Mouse (Mus musculus): ENCODE data around the gene Fam124a. TPM values are rescaled to one million over a fixed set of nuclear protein-coding genes. Genes with fewer than 3 reads are reported as not detected.
A peak's percentile ranks its signal among the peaks of the same experiment; 100 is the strongest.

The Fam124a gene
- polyA plus RNA-seq, 1 experiment from 2014 or later = 20.9 TPM

- Histone ChIP-seq H3K9ac (replicated peaks; ENCODE audit: low read length) (0 out of 2 replicates have a peak overlapping the region, but pooled peaks have one; percentile 14), H3K36me3 (ENCODE audit: control insufficient read depth, insufficient read depth, low read length) (0 out of 2 replicates have a peak, but pooled peaks cover 6% of the 10 kb centered on the region), H3K4me3 (replicated peaks; ENCODE audit: low read depth, low read length) (no peak overlapping the region), H3K27ac (replicated peaks; ENCODE audit: low read depth, low read length) (peak overlapping the region; percentile 72), H3K9me3 (ENCODE audit: control insufficient read depth, low read length) (no peaks in the 10 kb centered on the region), H3K4me1 (ENCODE audit: control insufficient read depth, insufficient read depth, low read length) (peaks cover 27% of the 10 kb centered on the region), H3K4me2 (ENCODE audit: low read length) (no peak overlapping the region), H3K27me3 (ENCODE audit: control insufficient read depth, insufficient read depth, low read length) (no peaks in the 10 kb centered on the region)
- DNase-seq (no peak), ATAC-seq (ENCODE audit: low FRiP score, low TSS enrichment) (no peak)
Measured at GRCm38 (mm10) chr14:62584637-62585036, 29.1 kb downstream of the Fam124a start.

- no peak overlapping the region for H3K4me2 ChIP-seq (ENCODE audit: low read length)
- peak; percentile 83 for DNase-seq
- no peaks in the 10 kb centered on the region for H3K9me3 ChIP-seq (ENCODE audit: control insufficient read depth, low read length)
- 0 out of 2 replicates have a peak, but pooled peaks cover 6% of the 10 kb centered on the region for H3K36me3 ChIP-seq (ENCODE audit: control insufficient read depth, insufficient read depth, low read length)
- H3K4me3 ChIP-seq (replicated peaks; ENCODE audit: low read depth, low read length) = no peak overlapping the region
- peak overlapping the region; percentile 72 for H3K27ac ChIP-seq (replicated peaks; ENCODE audit: low read depth, low read length)
- H3K9ac ChIP-seq (replicated peaks; ENCODE audit: low read length) = no peak overlapping the region
- peaks cover 27% of the 10 kb centered on the region for H3K4me1 ChIP-seq (ENCODE audit: control insufficient read depth, insufficient read depth, low read length)
- H3K27me3 ChIP-seq (ENCODE audit: control insufficient read depth, insufficient read depth, low read length) = no peaks in the 10 kb centered on the region
- WGBS = 9% methylated on average over 3 of the region's 3 CpGs
- peak; percentile 46; the same call in 1 of the 2 replicates for ATAC-seq (ENCODE audit: low FRiP score, low TSS enrichment)
Measured at GRCm38 (mm10) chr14:62585338-62585737, 29.8 kb downstream of the Fam124a start.

- 41% methylated on average over 6 of the region's 6 CpGs for WGBS
- peak; percentile 30 for DNase-seq
- H3K27ac ChIP-seq (replicated peaks; ENCODE audit: low read depth, low read length) = no peak overlapping the region
- H3K4me1 ChIP-seq (ENCODE audit: control insufficient read depth, insufficient read depth, low read length) = 0 out of 2 replicates have a peak, but pooled peaks cover 8% of the 10 kb centered on the region
- H3K9ac ChIP-seq (replicated peaks; ENCODE audit: low read length) = no peak overlapping the region
- no peaks in the 10 kb centered on the region for H3K36me3 ChIP-seq (ENCODE audit: control insufficient read depth, insufficient read depth, low read length)
- H3K9me3 ChIP-seq (ENCODE audit: control insufficient read depth, low read length) = no peaks in the 10 kb centered on the region
- H3K27me3 ChIP-seq (ENCODE audit: control insufficient read depth, insufficient read depth, low read length) = no peaks in the 10 kb centered on the region
- no peak for ATAC-seq (ENCODE audit: low FRiP score, low TSS enrichment)
- H3K4me3 ChIP-seq (replicated peaks; ENCODE audit: low read depth, low read length) = no peak overlapping the region
- no peak overlapping the region for H3K4me2 ChIP-seq (ENCODE audit: low read length)
Measured at GRCm38 (mm10) chr14:62600109-62600522, 44.6 kb downstream of the Fam124a start.

- Histone ChIP-seq H3K9ac (replicated peaks; ENCODE audit: low read length) (no peak overlapping the region), H3K36me3 (ENCODE audit: control insufficient read depth, insufficient read depth, low read length) (peaks cover 12% of the 10 kb centered on the region), H3K27ac (replicated peaks; ENCODE audit: low read depth, low read length) (peak overlapping the region; percentile 8; the same call in 1 of the 2 replicates), H3K4me3 (replicated peaks; ENCODE audit: low read depth, low read length) (no peak overlapping the region), H3K4me2 (ENCODE audit: low read length) (no peak overlapping the region), H3K27me3 (ENCODE audit: control insufficient read depth, insufficient read depth, low read length) (no peaks in the 10 kb centered on the region), H3K9me3 (ENCODE audit: control insufficient read depth, low read length) (no peaks in the 10 kb centered on the region), H3K4me1 (ENCODE audit: control insufficient read depth, insufficient read depth, low read length) (0 out of 2 replicates have a peak, but pooled peaks cover 8% of the 10 kb centered on the region)
- no peak for ATAC-seq (ENCODE audit: low FRiP score, low TSS enrichment)
- 44% methylated on average over 1 of the region's 1 CpGs for WGBS
- DNase-seq = peak; percentile 16
Measured at GRCm38 (mm10) chr14:62602271-62602670, 46.7 kb downstream of the Fam124a start.

- no peak overlapping the region for H3K9ac ChIP-seq (replicated peaks; ENCODE audit: low read length)
- H3K4me1 ChIP-seq (ENCODE audit: control insufficient read depth, insufficient read depth, low read length) = 0 out of 2 replicates have a peak, but pooled peaks cover 8% of the 10 kb centered on the region
- no peak for ATAC-seq (ENCODE audit: low FRiP score, low TSS enrichment)
- H3K27ac ChIP-seq (replicated peaks; ENCODE audit: low read depth, low read length) = peak overlapping the region; percentile 8; the same call in 1 of the 2 replicates
- H3K4me3 ChIP-seq (replicated peaks; ENCODE audit: low read depth, low read length) = no peak overlapping the region
- DNase-seq = no peak
- H3K27me3 ChIP-seq (ENCODE audit: control insufficient read depth, insufficient read depth, low read length) = no peaks in the 10 kb centered on the region
- H3K36me3 ChIP-seq (ENCODE audit: control insufficient read depth, insufficient read depth, low read length) = peaks cover 12% of the 10 kb centered on the region
- H3K4me2 ChIP-seq (ENCODE audit: low read length) = no peak overlapping the region
- no peaks in the 10 kb centered on the region for H3K9me3 ChIP-seq (ENCODE audit: control insufficient read depth, low read length)
- 92% methylated on average over 1 of the region's 1 CpGs for WGBS
Measured at GRCm38 (mm10) chr14:62602869-62603268, 47.3 kb downstream of the Fam124a start.

- DNase-seq = peak; percentile 49
- WGBS = 79% methylated on average over 8 of the region's 8 CpGs
- Histone ChIP-seq H3K4me3 (replicated peaks; ENCODE audit: low read depth, low read length) (no peak overlapping the region), H3K27ac (replicated peaks; ENCODE audit: low read depth, low read length) (no peak overlapping the region), H3K36me3 (ENCODE audit: control insufficient read depth, insufficient read depth, low read length) (peaks cover 12% of the 10 kb centered on the region), H3K27me3 (ENCODE audit: control insufficient read depth, insufficient read depth, low read length) (no peaks in the 10 kb centered on the region), H3K9me3 (ENCODE audit: control insufficient read depth, low read length) (no peaks in the 10 kb centered on the region), H3K4me2 (ENCODE audit: low read length) (no peak overlapping the region), H3K9ac (replicated peaks; ENCODE audit: low read length) (no peak overlapping the region), H3K4me1 (ENCODE audit: control insufficient read depth, insufficient read depth, low read length) (no peaks in the 10 kb centered on the region)
- no peak for ATAC-seq (ENCODE audit: low FRiP score, low TSS enrichment)
Measured at GRCm38 (mm10) chr14:62607791-62608196, 52.3 kb downstream of the Fam124a start.

GRCm38 (mm10) chr14:62609904-62610303 is 54.4 kb downstream of the Fam124a start:
- Histone ChIP-seq H3K4me1 (ENCODE audit: control insufficient read depth, insufficient read depth, low read length) (no peaks in the 10 kb centered on the region), H3K36me3 (ENCODE audit: control insufficient read depth, insufficient read depth, low read length) (peaks cover 12% of the 10 kb centered on the region), H3K9ac (replicated peaks; ENCODE audit: low read length) (no peak overlapping the region), H3K9me3 (ENCODE audit: control insufficient read depth, low read length) (no peaks in the 10 kb centered on the region), H3K4me2 (ENCODE audit: low read length) (no peak overlapping the region), H3K27ac (replicated peaks; ENCODE audit: low read depth, low read length) (no peak overlapping the region), H3K27me3 (ENCODE audit: control insufficient read depth, insufficient read depth, low read length) (no peaks in the 10 kb centered on the region), H3K4me3 (replicated peaks; ENCODE audit: low read depth, low read length) (no peak overlapping the region)
- WGBS = 88% methylated on average over 3 of the region's 3 CpGs
- ATAC-seq (ENCODE audit: low FRiP score, low TSS enrichment) (no peak), DNase-seq (no peak)

GRCm38 (mm10) chr14:62622393-62622792 is 66.9 kb downstream of the Fam124a start:
- Histone ChIP-seq H3K27me3 (ENCODE audit: control insufficient read depth, insufficient read depth, low read length) (no peaks in the 10 kb centered on the region), H3K4me3 (replicated peaks; ENCODE audit: low read depth, low read length) (no peak overlapping the region), H3K36me3 (ENCODE audit: control insufficient read depth, insufficient read depth, low read length) (no peaks in the 10 kb centered on the region), H3K9me3 (ENCODE audit: control insufficient read depth, low read length) (no peaks in the 10 kb centered on the region), H3K9ac (replicated peaks; ENCODE audit: low read length) (no peak overlapping the region), H3K4me1 (ENCODE audit: control insufficient read depth, insufficient read depth, low read length) (no peaks in the 10 kb centered on the region), H3K4me2 (ENCODE audit: low read length) (no peak overlapping the region), H3K27ac (replicated peaks; ENCODE audit: low read depth, low read length) (no peak overlapping the region)
- DNase-seq (peak; percentile 14), ATAC-seq (ENCODE audit: low FRiP score, low TSS enrichment) (no peak)
- 71% methylated on average over 3 of the region's 3 CpGs for WGBS

- no peak overlapping the region for H3K9ac ChIP-seq (replicated peaks; ENCODE audit: low read length)
- no peaks in the 10 kb centered on the region for H3K4me1 ChIP-seq (ENCODE audit: control insufficient read depth, insufficient read depth, low read length)
- H3K4me2 ChIP-seq (ENCODE audit: low read length) = no peak overlapping the region
- WGBS = 94% methylated on average over 5 of the region's 5 CpGs
- ATAC-seq (ENCODE audit: low FRiP score, low TSS enrichment) = no peak
- no peak overlapping the region for H3K27ac ChIP-seq (replicated peaks; ENCODE audit: low read depth, low read length)
- H3K27me3 ChIP-seq (ENCODE audit: control insufficient read depth, insufficient read depth, low read length) = no peaks in the 10 kb centered on the region
- H3K9me3 ChIP-seq (ENCODE audit: control insufficient read depth, low read length) = no peaks in the 10 kb centered on the region; the same call in 1 of the 2 replicates
- H3K4me3 ChIP-seq (replicated peaks; ENCODE audit: low read depth, low read length) = no peak overlapping the region
- no peaks in the 10 kb centered on the region for H3K36me3 ChIP-seq (ENCODE audit: control insufficient read depth, insufficient read depth, low read length)
- DNase-seq = no peak
Measured at GRCm38 (mm10) chr14:62627951-62628350, 72.4 kb downstream of the Fam124a start.

Measured in midbrain, embryonic 14.5 days (tissue).